Mouse (Mus musculus): ENCODE measurements around the gene Sgip1. TPM values are rescaled to one million over a fixed set of nuclear protein-coding genes. Genes with fewer than 3 reads are reported as not detected.

Gene Sgip1
- polyA plus RNA-seq, 1 experiment from 2014 or later, result 8.6 TPM

Other genes starting within 250 kb of the Sgip1 start
- gene Tctex1d1, start 237.3 kb downstream of the Sgip1 start, polyA plus RNA-seq (2015; fragmentation: Nextera tagmentation; extraction: Ambion mirVana), result 0.51 and 0.61 TPM in 2 replicates